Mouse (Mus musculus) neural tube, embryonic 11.5 days (tissue): Measurements from ENCODE around the gene Rtn4rl1. TPM values are rescaled to one million over a fixed set of nuclear protein-coding genes. Genes with fewer than 3 reads are reported as not detected.

Experiments used
- ATAC-seq: fragments of 200-750 bp; cut with Nextera tagmentation; 2 replicates; pipeline ENCODE4 v1.8.0; 2017; ENCODE audit warnings: moderate number of reproducible peaks, mild to moderate bottlenecking, moderate TSS enrichment, moderate library complexity; ENCODE audit not compliant: insufficient read depth, low FRiP score, low TSS enrichment
- DNase-seq: peaks from one replicate; pipeline ENCODE4 v3.0.0-alpha.2; 2015; ENCODE audit warnings: low spot score
- H3K27ac ChIP-seq: fragments of 300-500 bp; sonication (generic); 2 replicates; pipeline ENCODE4 v1.5.1; 2014; ENCODE audit warnings: low read depth, mild to moderate bottlenecking, low read length
- H3K27me3 ChIP-seq: fragments of 300-500 bp; sonication (generic); 2 replicates; pipeline ENCODE4 v1.6.1; 2014; ENCODE audit warnings: mild to moderate bottlenecking, low read length, mixed read lengths; ENCODE audit not compliant: control insufficient read depth, insufficient read depth
- H3K36me3 ChIP-seq: fragments of 300-500 bp; sonication (generic); 2 replicates; pipeline ENCODE4 v1.6.1; 2014; ENCODE audit warnings: mild to moderate bottlenecking, low read length, moderate library complexity, mixed read lengths; ENCODE audit not compliant: control insufficient read depth, insufficient read depth
- H3K4me1 ChIP-seq: fragments of 300-500 bp; sonication (generic); 2 replicates; pipeline ENCODE4 v1.6.1; 2014; ENCODE audit warnings: low read length, mixed read lengths; ENCODE audit not compliant: control insufficient read depth, insufficient read depth
- H3K4me2 ChIP-seq: fragments of 300-500 bp; sonication (generic); 2 replicates; pipeline ENCODE4 v1.6.1; 2014; ENCODE audit warnings: low read depth, mild to moderate bottlenecking, moderate library complexity
- H3K4me3 ChIP-seq: fragments of 300-500 bp; sonication (generic); 2 replicates; pipeline ENCODE4 v1.5.1; 2014; ENCODE audit warnings: low read depth, low read length
- H3K9ac ChIP-seq: fragments of 300-500 bp; sonication (generic); 2 replicates; pipeline ENCODE4 v1.6.1; 2014; ENCODE audit warnings: mild to moderate bottlenecking, low read length
- H3K9me3 ChIP-seq: fragments of 300-500 bp; sonication (generic); 2 replicates; pipeline ENCODE4 v1.6.1; 2016; ENCODE audit warnings: low read length; ENCODE audit not compliant: control insufficient read depth
- WGBS: fragments of 180-500 bp; shearing (Covaris S2); extraction: QIAGEN DNeasy Blood & Tissue Kit; methylation state at CpG from one replicate; pipeline ENCODE4 v1.1.7; 2014; 5-methylcytosine and 5-hydroxymethylcytosine counted together
- polyA plus RNA-seq: library from polyadenylated mRNA; unstranded; fragments of >200 nt; fragmentation: Nextera tagmentation; extraction: Ambion mirVana; gene quantifications from 2 replicates; pipeline ENCODE4 v1.2.1, GENCODE M21; 2014

Rtn4rl1 gene
- polyA plus RNA-seq, 1 experiment from 2014 or later: 6.0 TPM

DNA sequence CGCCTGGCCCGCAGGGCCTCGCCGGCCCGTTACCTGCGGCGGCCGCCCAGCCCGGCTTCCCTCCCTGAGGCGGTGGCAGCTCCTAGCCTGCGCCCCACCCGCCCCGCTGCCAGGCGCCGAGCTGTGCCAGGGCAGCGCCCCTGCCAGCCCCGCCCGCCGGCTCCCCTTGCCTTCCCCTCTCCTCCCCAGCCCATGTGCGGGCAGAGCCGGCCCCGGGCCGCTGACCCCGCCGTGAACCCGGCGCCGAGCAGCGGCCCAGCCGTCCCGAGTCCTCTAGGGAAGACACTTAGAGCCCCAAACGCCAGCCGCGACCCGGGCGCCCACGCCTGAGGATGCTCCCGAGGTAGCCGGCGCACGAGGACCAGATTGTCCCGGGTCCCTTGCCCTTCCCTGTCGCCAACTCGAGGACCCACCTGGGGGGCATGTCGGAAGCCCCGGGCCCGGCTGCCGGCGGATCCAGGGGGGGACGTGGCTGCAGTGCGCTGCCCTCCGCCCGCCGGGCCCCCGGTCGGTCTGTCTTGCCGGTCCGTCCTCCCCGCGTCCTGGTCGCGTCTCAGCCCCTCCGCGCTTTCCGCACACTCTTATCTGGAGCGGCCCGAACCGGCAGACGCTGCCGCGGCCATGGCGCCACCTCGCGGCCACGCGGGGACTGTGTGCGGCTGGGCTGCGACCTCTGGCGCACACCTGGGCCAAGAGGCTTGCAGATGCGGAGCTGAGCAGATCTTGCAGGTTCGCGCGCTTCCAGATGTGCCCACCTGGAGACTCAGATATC, 24.8 kb upstream of the Rtn4rl1 start:
- Histone ChIP-seq H3K4me3 (peak overlapping the region; percentile 54), H3K27me3 (peaks cover 94% of the 10 kb centered on the region), H3K9ac (peak overlapping the region; percentile 60), H3K4me1 (peaks cover 47% of the 10 kb centered on the region), H3K9me3 (no peaks in the 10 kb centered on the region), H3K4me2 (peak overlapping the region; percentile 71), H3K36me3 (no peaks in the 10 kb centered on the region), H3K27ac (0 out of 2 replicates have a peak overlapping the region, but pooled peaks have one; percentile 23)
- under 1% methylated on average over 61 of the region's 83 CpGs for WGBS
- ATAC-seq (no peak), DNase-seq (peak; percentile 88)

DNA sequence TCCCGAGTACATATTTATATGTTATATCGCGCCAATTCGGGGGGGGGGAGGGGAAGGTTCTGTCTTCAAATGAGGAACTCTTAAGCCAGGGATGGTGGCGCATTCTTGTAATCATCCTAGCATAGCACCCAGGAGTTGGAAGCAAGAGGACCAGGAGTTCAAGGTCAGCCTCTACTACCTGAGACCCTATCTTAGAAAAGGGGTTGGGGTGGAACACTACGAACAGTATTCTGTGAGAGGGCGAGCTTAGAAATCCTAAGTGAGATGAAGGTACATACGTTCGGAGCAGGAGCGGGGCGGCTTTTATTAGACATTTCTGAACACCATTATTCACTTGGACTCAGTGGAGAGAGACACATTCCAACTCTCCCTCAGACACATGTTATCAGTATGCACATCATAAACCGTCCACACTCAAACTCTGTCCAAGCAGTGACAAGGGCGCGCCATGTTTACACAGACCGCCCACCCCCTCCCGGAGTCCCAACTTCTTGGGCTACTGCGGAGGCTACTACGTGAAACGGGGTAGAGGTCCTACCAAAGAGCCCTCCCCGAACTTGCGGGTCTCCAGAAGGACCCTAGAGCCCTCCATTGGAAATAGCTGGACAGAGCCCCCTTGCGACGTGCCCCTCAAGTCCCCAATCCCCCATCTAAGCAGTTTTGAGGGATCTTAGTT, 24.0 kb upstream of the Rtn4rl1 start, which contains the start of gene Hic1:
Gene Hic1 (minus strand): TSS at position 115 of the 676 bp plus-strand sequence.
- Histone ChIP-seq H3K4me2 (peak within 1 kb of the TSS; percentile 77), H3K4me3 (peak within 1 kb of the TSS; percentile 54), H3K27ac (0 out of 2 replicates have a peak within 1 kb of the TSS, but pooled peaks have one; percentile 23), H3K4me1 (peaks cover 49% of the 10 kb centered on the region), H3K27me3 (peaks cover 87% of the 10 kb centered on the region), H3K9ac (peak within 1 kb of the TSS; percentile 60), H3K36me3 (no peaks in the 10 kb centered on the region), H3K9me3 (no peaks in the 10 kb centered on the region)
- WGBS: 7% methylated on average over 23 of the region's 23 CpGs
- ATAC-seq (no peak), DNase-seq (peak; percentile 44)

DNA sequence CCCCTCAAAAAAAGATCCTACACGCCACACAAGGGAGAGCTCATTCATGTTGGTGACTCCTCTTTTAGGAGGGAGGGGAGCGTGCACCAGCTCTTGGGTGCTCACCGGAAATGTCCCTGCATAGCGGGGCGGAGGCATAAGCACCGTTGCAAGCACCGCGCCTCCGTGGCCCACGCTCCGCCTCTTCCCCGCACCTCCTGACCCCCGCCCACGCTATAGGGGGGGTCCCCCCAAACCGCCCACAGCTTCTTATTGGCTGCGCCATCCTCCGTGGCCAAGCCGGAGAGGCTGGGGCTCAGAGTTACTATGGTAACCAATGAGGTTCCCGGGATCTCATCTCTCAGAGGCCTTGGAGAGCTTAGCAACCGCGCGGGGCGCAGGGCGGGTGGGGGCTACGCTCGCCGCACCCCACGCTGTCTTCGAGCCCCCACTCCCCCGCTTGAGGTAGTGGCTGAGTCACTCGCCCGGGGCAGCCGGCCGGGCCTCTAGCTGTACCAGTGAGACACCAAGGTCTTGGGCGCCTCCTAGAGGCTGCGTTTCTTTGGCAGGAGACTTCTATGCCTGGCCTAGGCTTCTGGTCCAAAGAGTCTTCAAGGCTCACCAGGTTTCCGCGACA, 23.3 kb upstream of the Rtn4rl1 start:
- H3K27ac ChIP-seq: no peak overlapping the region
- peak overlapping the region; percentile 36 for H3K4me3 ChIP-seq
- H3K4me1 ChIP-seq: peaks cover 49% of the 10 kb centered on the region
- H3K9ac ChIP-seq: peak overlapping the region; percentile 22; the same call in 1 of the 2 replicates
- DNase-seq (peak; percentile 91), ATAC-seq (peak; percentile 18; the same call in 1 of the 2 replicates)
- 0% methylated on average over 38 of the region's 38 CpGs for WGBS
- peaks cover 80% of the 10 kb centered on the region for H3K27me3 ChIP-seq
- H3K9me3 ChIP-seq: no peaks in the 10 kb centered on the region
- peak overlapping the region; percentile 77 for H3K4me2 ChIP-seq
- no peaks in the 10 kb centered on the region for H3K36me3 ChIP-seq

DNA sequence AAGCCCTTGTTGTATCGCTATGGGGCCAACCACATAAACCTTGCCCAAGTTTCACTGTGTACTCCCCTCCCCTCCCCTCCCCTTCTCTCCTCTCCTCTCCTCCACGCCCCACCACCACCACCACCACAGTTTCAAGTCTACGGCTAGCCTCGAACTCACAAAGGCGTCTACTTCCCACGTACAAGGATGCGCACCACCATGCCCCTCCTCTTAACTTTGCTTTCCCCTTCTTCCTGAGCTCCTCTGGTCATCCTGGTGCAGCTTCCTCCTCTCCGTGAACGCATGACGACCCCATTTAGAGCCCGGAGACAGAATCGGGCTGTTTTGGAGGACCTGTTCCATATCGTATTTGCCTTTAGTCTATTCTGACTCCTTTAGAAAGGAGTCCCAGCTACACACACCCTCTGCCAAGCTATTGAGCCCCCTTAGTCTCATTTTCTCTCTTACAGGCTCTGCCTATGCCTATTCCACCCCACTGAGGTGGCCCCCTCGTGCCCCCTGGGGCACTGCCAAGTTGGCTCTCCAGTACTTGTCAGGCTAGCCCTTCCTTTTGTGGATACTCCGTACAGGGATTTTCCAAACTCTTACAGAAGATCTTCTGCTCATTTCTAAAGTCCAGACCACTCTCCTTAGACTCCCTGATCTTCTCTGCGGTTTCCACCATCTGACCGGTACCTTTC, 22.3 kb upstream of the Rtn4rl1 start:
- H3K4me1 ChIP-seq: peaks cover 41% of the 10 kb centered on the region
- no peak overlapping the region for H3K27ac ChIP-seq
- H3K4me3 ChIP-seq: no peak overlapping the region
- DNase-seq (peak; percentile 12), ATAC-seq (no peak)
- H3K27me3 ChIP-seq: peaks cover 69% of the 10 kb centered on the region
- no peak overlapping the region; the same call in 1 of the 2 replicates for H3K4me2 ChIP-seq
- H3K9ac ChIP-seq: no peak overlapping the region
- H3K9me3 ChIP-seq: no peaks in the 10 kb centered on the region
- H3K36me3 ChIP-seq: no peaks in the 10 kb centered on the region
- WGBS: 7% methylated on average over 17 of the region's 17 CpGs

DNA sequence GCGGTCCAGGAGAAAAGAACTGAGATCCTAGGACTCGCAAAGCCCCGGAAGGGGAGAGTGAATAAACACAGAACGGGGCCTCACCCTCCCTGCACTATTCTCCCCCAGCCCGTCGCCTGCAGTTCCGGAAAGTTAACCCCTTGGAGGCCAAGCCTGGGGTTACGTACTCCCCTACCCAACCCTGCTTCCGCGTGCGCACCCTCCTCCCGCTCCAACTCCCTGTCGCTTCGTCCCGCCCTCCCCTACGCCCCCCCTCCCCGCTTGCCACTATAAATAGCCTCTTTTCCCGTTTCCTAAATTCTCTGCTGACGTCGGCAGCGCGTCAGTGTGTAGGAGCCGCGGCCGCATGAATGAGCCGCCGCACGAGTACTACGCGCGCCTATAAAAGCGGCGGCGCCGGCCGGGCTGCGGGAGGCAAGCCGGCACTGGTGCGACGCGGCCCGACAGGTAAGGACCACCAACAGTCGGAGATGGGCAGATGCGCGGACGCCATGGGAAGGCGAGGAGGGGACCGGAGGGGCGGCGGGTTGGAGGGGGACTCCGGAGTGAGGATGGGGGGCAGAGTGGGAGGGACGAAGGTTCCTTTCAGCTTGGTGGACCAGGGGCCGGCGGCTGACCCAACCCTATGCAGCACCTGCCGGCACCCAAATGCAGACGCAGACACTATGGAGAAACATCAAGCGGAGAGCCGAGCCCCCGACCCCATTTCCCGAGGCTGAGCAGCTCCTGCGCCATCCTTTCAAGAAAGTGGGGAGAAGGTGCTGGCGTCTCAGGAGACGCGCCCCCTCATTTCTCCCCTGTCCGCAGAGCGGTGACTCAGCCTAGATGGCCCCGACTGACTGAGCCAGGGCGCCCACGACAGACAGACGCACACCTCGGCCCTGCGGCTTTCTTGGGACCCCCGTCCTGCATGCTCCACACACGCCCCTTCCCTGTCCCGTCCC, 21.2 kb upstream of the Rtn4rl1 start:
- peak overlapping the region; percentile 64 for H3K4me2 ChIP-seq
- no peaks in the 10 kb centered on the region for H3K36me3 ChIP-seq
- peaks cover 58% of the 10 kb centered on the region for H3K27me3 ChIP-seq
- H3K9ac ChIP-seq: peak overlapping the region; percentile 56; the same call in 1 of the 2 replicates
- peaks cover 31% of the 10 kb centered on the region for H3K4me1 ChIP-seq
- DNase-seq (peak; percentile 59), ATAC-seq (no peak)
- under 1% methylated on average over 73 of the region's 75 CpGs for WGBS
- H3K27ac ChIP-seq: no peak overlapping the region
- H3K9me3 ChIP-seq: no peaks in the 10 kb centered on the region
- peak overlapping the region; percentile 63 for H3K4me3 ChIP-seq

DNA sequence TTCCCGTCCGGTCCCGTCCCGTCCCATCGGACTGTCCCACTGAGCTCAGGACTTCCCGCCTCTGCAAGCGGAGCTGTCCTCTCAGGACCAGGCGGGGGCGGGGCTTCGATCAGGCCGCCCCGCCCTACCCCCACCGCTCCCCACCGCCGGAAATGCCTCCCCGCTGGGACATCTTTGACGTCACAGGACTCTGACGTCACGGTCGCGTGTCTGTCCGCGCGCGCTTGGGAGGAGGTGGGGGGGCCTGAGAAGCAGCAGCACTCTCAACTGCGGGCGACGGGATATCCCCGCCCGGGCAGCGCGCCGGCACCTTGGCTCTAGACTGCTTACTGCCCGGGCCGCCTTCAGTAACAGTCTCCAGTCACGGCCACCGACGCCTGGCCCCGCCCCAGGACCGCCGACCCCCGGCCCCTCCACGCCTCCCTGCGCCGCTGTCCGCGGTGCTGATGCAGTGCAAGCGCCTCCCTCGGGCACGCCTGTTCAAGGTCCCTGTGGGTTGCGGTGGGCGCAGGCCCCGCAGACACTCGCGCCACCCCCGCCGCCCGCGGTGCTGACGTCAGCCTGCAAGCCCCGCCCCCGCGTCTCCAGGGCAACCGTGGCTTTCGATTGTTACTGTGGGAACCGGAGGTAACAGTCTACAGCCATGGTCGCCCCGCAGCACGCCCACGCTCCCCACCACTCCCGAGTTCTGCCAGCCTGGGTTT, 20.3 kb upstream of the Rtn4rl1 start:
- peaks cover 50% of the 10 kb centered on the region for H3K27me3 ChIP-seq
- H3K9me3 ChIP-seq: no peaks in the 10 kb centered on the region
- no peak overlapping the region for H3K27ac ChIP-seq
- H3K4me2 ChIP-seq: peak overlapping the region; percentile 64
- H3K4me1 ChIP-seq: peaks cover 33% of the 10 kb centered on the region
- H3K36me3 ChIP-seq: no peaks in the 10 kb centered on the region
- H3K9ac ChIP-seq: peak overlapping the region; percentile 56
- 1% methylated on average over 68 of the region's 71 CpGs for WGBS
- DNase-seq (peak; percentile 90), ATAC-seq (peak; percentile 68)
- H3K4me3 ChIP-seq: peak overlapping the region; percentile 63

DNA sequence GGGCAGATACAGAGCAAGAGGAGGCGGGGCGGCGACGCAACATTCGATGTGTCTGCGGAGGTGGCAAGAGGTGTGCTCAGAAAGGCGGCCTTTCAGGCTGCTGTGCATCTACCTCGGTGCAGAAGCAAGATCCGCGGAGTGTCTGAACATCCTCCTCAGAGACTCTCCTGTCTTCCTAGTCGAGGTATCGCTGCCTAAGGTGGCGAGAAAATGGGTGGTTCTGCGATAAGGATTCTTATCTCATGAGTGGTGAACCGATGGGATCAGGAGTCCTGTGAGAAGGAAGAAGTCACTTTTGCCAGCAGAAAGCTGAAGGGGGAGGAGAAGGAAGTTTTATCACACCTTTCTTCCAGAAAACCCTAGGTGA, 19.8 kb upstream of the Rtn4rl1 start:
- ATAC-seq: no peak
- Histone ChIP-seq H3K9me3 (no peaks in the 10 kb centered on the region), H3K27ac (no peak overlapping the region), H3K9ac (peak overlapping the region; percentile 56), H3K36me3 (no peaks in the 10 kb centered on the region), H3K4me2 (peak overlapping the region; percentile 64), H3K27me3 (peaks cover 44% of the 10 kb centered on the region), H3K4me1 (peaks cover 27% of the 10 kb centered on the region), H3K4me3 (peak overlapping the region; percentile 63)
- WGBS: 3% methylated on average over 15 of the region's 15 CpGs
- DNase-seq: no peak
